Mouse (Mus musculus) layer of hippocampus, adult 9-11 months (tissue): Measurements from ENCODE around the gene Zscan4d.
"Not testable (repeated sequence)": the region's sequence is repeated elsewhere in the genome, so short reads cannot be mapped to it uniquely, and the experiment has no call there.

Experiments used
- DNase-seq: peaks from one replicate; pipeline ENCODE4 v3.0.0; 2022

Zscan4d gene

DNA sequence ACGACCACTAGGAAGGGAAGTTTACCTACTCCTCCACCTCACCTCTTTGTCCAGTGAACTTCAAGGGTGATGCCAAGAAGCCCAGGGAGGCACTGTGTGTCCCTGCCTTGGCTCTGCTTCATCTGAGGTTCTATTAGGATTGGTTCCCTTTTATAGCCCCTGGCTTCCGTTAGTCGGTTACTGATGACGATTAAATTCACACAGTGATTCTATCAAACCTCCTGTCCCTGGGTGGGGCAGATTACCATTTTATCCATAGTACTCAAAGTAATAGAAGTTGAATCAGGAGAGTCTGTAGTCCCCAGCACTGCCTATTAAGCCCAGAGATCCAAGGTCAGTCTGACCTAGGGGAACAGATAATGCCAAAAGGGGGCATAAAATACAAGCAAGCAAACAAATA, at the start of gene Zscan4d:
Zscan4d (minus strand) TSS at position 101 of the 400 bp plus-strand sequence.
- DNase-seq, result not testable (repeated sequence)

DNA sequence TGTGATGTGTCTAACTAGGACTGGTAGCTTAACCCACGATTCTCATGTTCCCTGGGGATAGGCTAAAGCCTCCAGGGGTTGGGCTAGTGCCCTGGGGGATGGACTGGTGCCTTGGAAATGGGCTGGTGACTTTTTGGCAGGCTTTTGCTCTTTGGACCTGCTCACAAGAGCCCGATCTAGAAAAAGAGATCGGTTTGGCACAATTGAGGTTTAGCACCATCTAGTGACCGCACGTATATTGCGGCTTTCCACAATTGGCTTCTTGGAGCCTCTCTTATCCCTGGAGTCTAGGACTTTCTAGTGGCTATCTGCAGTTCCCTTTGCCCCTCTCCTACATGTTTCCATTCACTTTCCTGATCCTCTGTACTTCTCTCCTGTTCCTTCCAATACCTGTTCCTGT, 7.9 kb downstream of the Zscan4d start:
- not testable (repeated sequence) for DNase-seq
